Mouse (Mus musculus) NIH3T3 (cell line): ENCODE measurements at regions not wholly inside any gene's neighbourhood (a gene's known extent, or its start where the extent isn't known, plus 50 kb on each side); places are given as distances from the start of the nearest gene placed in this dataset.

Experiments
- DNase-seq: peaks from one replicate; pipeline ENCODE4 v3.0.0-alpha.2; 2012; ENCODE audit warnings: low read depth

DNA sequence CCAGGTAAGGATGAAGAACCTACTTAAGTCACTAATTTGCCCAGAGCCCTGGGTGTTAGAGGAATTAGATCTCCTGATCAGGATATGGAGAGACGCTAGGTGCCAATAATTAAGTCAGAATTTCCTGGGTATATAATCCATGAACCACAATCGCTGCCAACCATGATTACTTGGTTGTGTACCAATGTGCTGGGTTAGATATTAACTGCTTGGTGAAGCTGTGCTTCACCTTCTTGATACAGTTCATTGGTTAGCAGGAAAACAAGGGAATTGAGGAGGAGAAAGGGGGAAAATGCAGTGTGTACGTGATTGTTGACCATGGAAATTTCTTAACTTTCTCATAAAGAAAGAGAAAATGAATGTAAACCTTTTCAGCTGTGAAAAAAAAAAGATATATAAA, 961.7 kb upstream of the Slc39a10 start:
- no peak for DNase-seq

DNA sequence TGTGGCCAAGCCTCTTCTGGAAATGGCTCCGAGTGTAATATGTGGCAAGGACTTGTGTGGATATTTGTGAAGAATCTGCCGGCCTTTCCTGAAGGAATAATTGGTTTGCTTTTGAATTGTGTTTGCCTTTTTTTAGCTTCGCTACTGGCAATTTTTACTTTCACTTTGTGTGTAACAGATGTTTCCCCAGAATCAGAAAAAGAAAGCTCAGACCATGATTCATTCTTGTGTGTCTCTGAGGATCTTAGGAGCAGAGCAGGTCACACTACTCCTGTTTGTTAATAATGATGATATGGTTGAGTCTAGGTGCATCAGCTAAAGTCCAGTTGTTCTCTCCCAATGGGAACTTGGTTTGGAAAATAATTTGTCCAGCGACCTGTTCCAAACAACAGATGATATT, 961.3 kb upstream of the Slc39a10 start:
- peak; percentile 14 for DNase-seq

DNA sequence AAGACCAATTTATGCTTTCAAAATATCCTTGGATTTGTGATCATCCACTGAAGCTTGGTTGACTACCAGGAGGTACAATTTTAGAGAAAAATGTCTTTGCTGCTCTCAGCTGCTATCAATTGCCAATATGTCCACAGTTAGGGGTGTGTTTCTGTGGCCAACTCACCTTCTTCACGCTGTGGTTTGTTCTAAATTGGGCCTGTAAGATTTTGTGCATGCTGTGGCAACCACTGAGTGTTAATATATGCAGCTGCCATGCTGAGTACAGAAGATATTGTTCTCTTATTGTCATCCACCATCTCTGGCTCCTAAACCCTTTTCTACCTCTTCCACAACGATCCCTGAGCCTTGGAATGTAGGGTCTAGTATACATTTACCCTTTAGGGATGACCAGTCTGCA, 948.2 kb upstream of the Slc39a10 start:
- no peak for DNase-seq

DNA sequence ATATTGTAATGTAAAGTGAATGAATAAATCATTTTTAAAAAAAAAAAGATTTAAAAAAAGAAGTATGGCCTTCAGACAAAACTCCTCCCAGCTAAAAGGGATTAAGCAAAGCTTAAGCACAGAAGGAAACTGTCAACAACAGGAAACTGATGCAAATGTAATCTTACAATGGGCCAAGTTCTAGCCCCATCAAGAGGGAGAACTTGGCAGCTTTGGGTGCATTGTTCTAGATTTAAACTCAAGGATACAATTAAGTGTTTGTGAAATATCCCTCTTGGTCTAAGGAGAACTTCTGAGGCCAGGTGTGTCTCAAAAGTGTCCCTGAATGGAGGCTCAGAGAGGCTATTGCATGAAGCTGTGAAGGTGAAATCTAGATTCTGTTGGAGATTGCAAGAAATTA, 941.4 kb upstream of the Slc39a10 start:
- DNase-seq = no peak

GRCm38 (mm10) chr1:47827206-47827605, 934.6 kb upstream of the Slc39a10 start:
- DNase-seq = no peak

DNA sequence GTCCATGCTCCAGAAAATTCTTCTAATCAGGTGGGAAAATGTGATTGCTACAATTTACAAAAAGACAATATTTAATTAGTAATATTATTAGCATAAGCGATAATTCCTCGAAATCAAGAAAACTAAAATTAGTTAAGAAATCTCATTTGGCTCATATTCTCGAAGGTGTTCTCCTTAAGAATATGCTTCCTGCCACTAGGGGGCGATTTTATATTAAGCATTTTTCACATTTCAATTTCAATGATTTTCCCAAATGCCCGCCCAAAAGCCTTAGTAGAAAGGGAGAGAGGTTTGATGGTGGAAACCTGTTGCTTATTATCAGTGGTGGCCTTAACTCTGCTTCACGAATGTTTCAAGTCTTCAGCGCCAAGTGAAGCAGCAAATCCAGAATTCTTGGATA, 916.9 kb upstream of the Slc39a10 start:
- DNase-seq = peak; percentile 64

- no peak for DNase-seq
These were observed 902.1 kb upstream of the Slc39a10 start for GRCm38 (mm10) chr1:47794763-47795162.
